Mouse (Mus musculus) brain, adult 2 months (tissue): ENCODE data around the gene 1110008P14Rik.
"Not testable (repeated sequence)": the region's sequence is repeated elsewhere in the genome, so short reads cannot be mapped to it uniquely, and the experiment has no call there.

Source experiments
- DNase-seq: peaks from one replicate; pipeline ENCODE4 v3.0.0; 2011; ENCODE audit warnings: low read depth, low spot score

The 1110008P14Rik gene

GRCm38 (mm10) chr2:32363376-32364106 is 18.2 kb downstream of the 1110008P14Rik start:
- peak; percentile 80 for DNase-seq

- DNase-seq: peak; percentile 96
These were observed 18.9 kb downstream of the 1110008P14Rik start for GRCm38 (mm10) chr2:32362817-32363340.

- DNase-seq: not testable (repeated sequence)
These were observed 19.5 kb downstream of the 1110008P14Rik start for GRCm38 (mm10) chr2:32362274-32362673.

- peak; percentile 90 for DNase-seq
These were observed 20.3 kb downstream of the 1110008P14Rik start for GRCm38 (mm10) chr2:32361437-32361836.

GRCm38 (mm10) chr2:32360741-32361140 is 21.0 kb downstream of the 1110008P14Rik start:
- DNase-seq: peak; percentile 97

GRCm38 (mm10) chr2:32358381-32358780 is 23.4 kb downstream of the 1110008P14Rik start:
- no peak for DNase-seq

GRCm38 (mm10) chr2:32357710-32358109 is 24.0 kb downstream of the 1110008P14Rik start:
- DNase-seq: no peak

GRCm38 (mm10) chr2:32356216-32356615 is 25.5 kb downstream of the 1110008P14Rik start:
- DNase-seq: no peak

GRCm38 (mm10) chr2:32354336-32354895 is 27.3 kb downstream of the 1110008P14Rik start:
- DNase-seq: no peak

- no peak for DNase-seq
These were observed 27.9 kb downstream of the 1110008P14Rik start for GRCm38 (mm10) chr2:32353836-32354235.

- DNase-seq: peak; percentile 95
These were observed 28.7 kb downstream of the 1110008P14Rik start, which contains the start of gene Dnm1 for GRCm38 (mm10) chr2:32353007-32353542. Gene Dnm1 (minus strand): TSS chr2:32353338.

GRCm38 (mm10) chr2:32352151-32353006 is 29.4 kb downstream of the 1110008P14Rik start, which contains the start of gene Ciz1:
Gene Ciz1 (plus strand): TSS chr2:32352327.
- peak; percentile 89 for DNase-seq

- DNase-seq: peak; percentile 83
These were observed 30.2 kb downstream of the 1110008P14Rik start for GRCm38 (mm10) chr2:32351471-32351961.

GRCm38 (mm10) chr2:32350471-32351051 is 31.2 kb downstream of the 1110008P14Rik start:
- DNase-seq: peak; percentile 64

GRCm38 (mm10) chr2:32349625-32350255 is 32.0 kb downstream of the 1110008P14Rik start:
- peak; percentile 85 for DNase-seq

- DNase-seq: peak; percentile 91
These were observed 33.4 kb downstream of the 1110008P14Rik start for GRCm38 (mm10) chr2:32348311-32348710.

- DNase-seq: no peak
These were observed 34.7 kb downstream of the 1110008P14Rik start for GRCm38 (mm10) chr2:32347019-32347418.

- DNase-seq: peak; percentile 37
These were observed 37.0 kb downstream of the 1110008P14Rik start for GRCm38 (mm10) chr2:32344598-32345321.

- DNase-seq: peak; percentile 98
These were observed 37.7 kb downstream of the 1110008P14Rik start for GRCm38 (mm10) chr2:32344056-32344455.

GRCm38 (mm10) chr2:32343351-32343671 is 38.4 kb downstream of the 1110008P14Rik start:
- DNase-seq: no peak
